Mouse (Mus musculus): Measurements from ENCODE around the gene Tab1.
A peak's percentile ranks its signal among the peaks of the same experiment; 100 is the strongest.

Gene Tab1

DNA sequence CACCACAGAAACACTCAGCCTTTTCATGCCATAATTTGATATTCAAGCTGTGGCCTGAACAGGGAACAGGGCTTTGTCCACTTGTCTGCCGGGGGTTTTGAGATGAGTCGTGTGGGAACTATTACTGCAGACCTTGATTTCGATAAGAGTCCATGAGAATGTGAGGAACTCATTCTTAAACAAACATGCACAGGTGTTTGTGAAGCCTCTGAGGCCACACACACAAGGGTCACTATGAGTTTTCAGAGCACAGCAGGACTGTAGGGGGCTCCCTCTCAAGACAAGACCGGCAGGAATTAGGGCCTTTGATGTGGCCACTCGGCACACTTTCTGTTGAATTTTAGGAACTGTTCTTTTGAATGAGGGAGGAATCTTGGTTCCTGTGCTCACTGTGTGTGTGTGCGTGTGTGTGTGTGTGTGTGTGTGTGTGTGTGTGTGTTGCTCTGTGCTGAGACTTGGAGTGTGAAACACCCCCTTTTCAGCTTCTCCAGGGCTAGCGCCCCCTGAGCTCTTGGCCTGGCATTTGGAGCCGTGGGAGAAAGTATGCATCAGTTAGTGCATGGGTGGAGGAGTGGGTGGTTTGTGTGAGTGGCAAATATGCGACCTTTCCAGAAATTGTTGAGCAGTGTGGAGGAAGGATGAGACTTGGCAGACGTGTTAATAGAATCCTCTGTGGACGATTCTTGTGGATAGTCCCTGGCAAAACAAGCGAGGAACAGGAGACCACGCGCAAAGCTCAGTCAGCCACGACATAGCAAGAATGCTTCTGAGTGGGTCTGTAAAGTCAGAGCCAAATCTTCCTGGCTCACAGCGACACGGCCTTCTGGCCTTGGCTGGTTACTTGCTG, 5.2 kb downstream of the Tab1 start:
- no peak for DNase-seq (ENCODE audit: low spot score)

DNA sequence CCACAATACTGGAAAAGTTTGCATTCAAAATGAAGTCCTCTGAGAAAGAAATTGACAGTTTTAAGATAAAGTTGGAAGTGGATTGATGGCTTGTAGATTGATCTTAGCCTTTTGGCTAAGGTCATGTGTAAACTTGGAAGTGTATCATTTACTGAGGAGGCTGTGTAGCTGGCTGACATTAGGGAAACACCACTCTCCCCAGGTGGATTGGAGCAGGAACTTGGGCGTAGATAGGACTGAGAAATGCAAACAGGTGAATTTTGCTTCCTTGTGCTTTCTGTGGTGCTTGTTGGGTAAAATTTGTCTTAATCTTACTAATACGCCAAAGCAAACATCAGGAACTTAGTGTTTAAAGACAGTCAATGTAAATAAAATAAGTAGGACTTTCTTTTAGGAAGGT, 7.4 kb downstream of the Tab1 start:
- no peak for DNase-seq (ENCODE audit: low spot score)

DNA sequence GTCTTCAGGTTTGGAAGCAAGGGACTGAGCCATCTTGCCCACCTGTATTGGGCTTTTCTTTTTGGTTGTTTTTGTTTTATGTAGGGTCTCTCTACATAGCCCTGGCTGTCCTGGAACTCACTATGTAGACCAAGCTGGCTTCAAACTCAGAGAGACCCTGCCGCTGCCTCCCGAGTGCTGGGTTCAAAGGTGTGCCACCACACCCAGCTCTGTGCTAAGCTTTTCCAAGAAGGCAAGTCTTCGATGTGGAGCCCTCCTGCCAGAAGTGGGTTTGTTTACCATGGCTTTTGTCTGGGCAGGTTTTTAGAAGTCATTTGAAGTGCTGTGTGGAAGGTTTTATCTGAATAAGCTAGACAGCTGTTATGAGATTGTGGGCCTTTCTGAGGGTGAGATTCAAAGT, 8.0 kb downstream of the Tab1 start:
- DNase-seq (ENCODE audit: low spot score): no peak

DNA sequence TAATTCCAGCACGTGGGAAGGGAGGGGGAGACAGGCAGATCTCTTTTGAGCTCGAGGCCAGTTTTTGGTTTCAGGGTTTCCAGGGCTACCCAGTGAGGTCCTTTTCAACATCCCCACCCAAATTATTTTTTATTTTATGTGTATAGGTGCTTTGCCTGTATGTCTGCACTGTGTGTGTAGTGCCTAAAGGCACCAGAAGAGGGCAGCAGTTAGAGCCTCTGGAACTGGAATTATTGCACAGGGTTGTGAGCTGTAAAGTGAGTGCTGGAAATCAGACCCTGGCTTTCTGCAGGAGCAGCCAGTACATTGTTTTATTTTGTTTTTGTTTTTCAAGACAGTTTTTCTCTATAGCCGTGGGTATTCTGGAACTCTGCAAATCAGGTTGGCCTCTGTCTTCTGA, 9.2 kb downstream of the Tab1 start:
- DNase-seq (ENCODE audit: low spot score): no peak

DNA sequence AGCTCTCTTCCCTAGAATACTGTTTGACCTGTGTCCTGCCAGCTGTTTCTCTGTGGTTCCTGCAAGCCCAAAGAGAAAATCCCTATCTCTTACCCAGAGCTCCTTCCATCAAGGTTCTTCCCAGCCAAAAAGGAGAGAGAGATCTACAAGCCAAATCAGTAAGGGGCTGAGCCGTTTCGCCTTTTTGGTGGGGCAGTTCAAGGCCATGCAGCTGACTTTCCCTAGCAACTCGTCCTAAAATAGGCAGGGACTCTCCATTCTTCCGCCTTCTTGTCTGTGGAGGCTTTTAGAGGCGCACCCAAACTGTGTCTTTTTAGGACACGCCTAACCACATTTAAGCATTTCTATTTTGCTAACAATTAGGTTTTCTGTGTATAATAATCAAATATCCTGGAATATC, 10.8 kb downstream of the Tab1 start:
- no peak for DNase-seq (ENCODE audit: low spot score)

DNA sequence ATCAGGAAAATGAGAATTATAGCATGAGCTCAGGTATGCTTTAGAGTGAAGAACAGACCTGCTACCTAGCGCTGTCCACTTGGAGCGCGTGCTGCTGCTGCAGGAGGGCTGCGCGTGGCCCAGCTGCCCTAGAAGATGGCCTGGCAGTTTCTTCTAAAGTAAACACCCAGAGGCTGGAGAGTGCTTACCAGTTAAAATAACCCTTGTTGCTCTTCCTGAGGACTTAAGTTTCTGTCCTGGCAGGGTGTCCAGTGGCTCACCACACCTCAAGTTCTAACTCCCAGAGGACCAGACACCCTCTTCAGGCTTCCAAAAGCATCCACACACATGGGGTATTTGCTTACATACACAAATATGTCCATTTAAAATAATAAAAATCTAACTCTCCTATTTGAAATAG, 12.5 kb downstream of the Tab1 start:
- DNase-seq (ENCODE audit: low spot score): no peak

DNA sequence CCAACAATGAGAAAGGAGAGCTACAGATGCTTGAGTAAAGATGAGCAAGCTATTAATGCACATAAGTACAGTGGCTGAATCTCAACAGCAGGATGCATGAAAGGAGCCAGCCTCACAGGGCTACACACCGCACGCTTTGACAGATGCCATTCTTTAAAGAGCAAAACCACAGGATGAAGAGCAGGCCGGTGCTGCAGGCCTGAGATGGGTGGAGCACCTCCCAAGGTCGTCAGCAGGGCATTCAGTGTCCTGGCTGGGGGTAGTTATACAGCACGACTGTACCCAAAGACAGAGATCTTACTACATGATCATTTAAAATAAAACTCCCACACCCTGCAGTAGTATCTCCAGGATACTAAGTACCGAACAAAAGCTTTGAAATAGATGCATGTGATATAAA, 13.2 kb downstream of the Tab1 start:
- DNase-seq (ENCODE audit: low spot score): no peak

DNA sequence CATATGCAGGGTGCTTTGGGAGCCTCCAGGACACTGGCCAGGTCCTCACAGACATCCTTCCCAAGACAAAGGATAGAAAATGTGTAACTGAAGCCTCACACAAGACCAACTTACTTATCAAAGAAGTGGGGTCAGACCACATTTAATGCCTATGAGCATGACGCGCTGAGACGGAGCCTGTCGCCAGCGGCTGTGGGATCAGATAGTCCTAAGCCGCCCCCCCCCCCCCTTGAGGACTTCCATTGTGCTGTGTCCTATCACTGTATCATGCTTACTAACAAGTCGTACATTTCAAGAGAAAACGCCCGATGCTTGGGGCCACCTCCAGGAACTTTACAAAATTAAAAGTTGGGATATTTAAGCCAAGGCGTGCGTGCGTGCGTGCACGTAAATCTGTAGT, 14.2 kb downstream of the Tab1 start:
- DNase-seq (ENCODE audit: low spot score): no peak

DNA sequence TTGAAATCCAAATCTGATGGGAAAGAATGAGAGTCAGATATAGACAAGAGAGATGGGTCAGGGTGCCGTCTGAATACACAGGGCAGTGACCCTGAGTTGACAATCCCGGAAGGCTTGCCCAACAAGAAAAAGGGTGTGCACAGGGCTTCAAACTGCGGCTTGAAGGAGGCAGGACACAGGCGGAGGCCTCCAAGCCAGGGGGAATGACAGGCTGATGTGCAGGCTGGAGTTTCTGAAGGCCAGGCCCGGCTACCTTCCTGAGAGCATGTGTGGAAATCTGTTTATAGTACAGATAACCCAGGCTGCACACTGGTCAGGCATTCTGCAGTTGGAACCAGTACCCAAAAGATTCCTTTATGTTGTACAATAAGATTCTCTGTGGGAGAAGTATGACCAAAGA, 14.6 kb downstream of the Tab1 start:
- no peak for DNase-seq (ENCODE audit: low spot score)

DNA sequence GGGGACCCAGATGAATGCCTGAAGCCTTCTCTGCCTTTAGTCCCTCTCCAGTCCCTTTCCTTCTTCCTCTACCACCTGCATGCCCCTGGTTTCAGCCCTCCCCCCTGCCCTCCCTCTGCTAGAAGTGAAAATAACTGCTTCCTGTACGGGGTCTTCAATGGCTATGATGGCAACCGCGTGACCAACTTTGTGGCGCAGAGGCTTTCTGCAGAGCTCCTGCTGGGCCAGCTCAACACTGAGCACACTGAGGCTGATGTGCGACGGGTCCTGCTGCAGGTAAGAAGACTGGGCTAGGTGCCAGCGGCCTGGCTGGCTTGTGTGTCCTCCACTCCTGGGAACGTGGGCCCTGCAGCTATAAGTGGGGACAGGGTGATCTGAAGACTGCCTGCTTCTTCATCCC, 15.6 kb downstream of the Tab1 start:
- peak; percentile 19 for DNase-seq (ENCODE audit: low spot score)

DNA sequence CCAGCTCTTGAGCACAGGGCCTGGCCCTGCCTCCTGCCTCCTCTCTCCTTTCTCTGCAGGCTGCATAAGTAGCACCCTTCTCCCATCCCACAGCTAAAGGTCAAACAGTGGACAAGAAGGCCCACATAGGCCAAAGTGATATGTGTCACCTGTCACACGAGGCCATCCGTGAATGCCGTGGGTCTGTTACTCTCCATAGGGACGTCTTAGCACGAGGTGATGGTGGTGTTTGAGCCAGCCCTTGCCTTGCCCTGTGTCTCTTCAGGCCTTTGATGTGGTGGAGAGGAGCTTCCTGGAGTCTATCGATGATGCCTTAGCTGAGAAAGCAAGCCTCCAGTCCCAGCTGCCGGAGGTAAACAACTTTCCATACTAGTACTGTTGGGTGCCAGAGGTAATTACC, 16.6 kb downstream of the Tab1 start:
- peak; percentile 70 for DNase-seq (ENCODE audit: low spot score)

DNA sequence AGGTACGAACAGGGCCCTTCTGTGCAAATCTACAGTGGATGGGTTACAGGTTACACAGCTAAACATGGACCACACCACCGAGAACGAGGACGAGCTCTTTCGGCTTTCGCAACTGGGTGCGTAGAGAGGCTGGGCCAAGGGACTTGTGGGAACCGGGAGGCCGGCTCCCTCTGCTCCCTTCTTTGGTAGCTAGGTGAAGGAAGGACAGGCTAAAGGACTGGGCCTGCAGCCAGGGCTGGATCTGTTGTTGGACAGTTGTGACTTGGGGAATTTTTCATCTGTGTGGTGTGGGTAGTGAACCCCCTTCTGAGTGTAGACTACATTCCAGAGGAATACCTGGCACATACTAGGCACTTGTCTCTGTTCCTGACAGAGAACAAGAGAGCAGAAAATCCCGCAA, 19.7 kb downstream of the Tab1 start:
- DNase-seq (ENCODE audit: low spot score): no peak

DNA sequence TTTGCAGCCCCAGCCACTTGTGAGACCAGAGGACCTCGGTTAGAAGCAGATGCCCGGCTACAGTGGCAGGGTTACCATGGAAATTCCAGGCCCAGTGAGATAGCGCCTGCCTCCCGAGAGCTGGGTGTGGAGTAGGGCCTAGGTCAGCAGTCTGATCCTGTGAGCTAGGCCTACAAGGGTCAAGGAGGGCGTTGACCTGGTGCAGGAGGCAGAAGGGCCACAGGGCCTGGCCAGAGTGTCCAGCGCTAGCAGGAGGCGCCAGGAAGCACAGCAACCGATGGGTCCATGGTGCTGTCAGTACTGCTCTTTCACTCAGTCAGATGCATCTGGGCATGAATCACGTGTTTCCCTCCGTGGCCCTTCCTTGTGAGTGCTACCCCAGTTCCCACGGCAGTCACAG, 20.8 kb downstream of the Tab1 start:
- no peak for DNase-seq (ENCODE audit: low spot score)

DNA sequence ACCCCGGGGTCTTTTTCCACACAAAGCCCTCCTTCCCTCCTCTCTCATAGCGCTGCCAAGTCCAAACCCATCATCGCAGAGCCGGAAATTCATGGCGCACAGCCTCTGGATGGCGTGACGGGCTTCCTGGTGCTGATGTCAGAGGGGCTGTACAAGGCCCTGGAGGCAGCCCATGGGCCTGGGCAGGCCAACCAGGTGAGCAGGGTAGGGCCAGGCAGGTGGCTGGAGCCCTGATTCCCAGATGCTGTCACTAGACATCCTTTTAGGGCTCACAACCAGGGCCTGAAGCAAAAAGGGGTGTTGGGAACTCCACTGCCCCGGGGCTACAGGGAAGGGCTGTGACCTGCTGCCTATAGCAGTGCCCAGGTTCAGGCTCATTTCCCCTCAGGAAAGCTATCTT, 22.8 kb downstream of the Tab1 start:
- DNase-seq (ENCODE audit: low spot score): no peak

DNA sequence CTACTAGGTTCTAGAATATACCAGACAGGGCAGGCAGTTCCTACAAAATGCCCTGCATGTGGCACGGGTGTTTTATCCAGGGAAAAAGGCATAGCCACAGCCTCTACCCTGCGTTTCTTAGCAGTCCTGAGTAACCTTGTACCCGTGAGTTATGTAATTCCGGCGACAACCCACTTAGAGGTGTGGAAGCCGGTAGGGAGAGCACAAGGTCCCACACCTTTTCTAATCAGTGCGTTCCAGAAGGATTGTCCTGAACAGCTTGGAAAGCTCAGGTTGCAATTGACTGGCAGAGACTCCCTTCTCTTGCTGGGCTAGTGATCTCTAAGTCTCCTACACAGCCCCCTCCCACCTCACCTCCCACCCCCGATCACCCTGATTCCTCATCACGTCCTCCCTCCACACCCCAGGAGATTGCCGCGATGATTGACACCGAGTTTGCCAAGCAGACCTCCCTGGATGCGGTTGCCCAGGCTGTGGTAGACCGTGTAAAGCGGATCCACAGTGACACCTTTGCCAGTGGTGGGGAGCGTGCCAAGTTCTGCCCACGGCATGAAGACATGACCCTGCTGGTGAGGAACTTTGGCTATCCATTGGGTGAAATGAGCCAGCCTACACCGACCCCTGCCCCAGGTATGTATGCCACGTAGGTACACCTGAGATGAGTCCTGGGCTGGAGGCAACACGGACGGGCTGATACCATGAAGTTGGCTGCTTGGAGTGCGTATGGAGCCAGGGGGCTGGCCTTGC, 24.4 kb downstream of the Tab1 start:
- DNase-seq (ENCODE audit: low spot score): no peak

DNA sequence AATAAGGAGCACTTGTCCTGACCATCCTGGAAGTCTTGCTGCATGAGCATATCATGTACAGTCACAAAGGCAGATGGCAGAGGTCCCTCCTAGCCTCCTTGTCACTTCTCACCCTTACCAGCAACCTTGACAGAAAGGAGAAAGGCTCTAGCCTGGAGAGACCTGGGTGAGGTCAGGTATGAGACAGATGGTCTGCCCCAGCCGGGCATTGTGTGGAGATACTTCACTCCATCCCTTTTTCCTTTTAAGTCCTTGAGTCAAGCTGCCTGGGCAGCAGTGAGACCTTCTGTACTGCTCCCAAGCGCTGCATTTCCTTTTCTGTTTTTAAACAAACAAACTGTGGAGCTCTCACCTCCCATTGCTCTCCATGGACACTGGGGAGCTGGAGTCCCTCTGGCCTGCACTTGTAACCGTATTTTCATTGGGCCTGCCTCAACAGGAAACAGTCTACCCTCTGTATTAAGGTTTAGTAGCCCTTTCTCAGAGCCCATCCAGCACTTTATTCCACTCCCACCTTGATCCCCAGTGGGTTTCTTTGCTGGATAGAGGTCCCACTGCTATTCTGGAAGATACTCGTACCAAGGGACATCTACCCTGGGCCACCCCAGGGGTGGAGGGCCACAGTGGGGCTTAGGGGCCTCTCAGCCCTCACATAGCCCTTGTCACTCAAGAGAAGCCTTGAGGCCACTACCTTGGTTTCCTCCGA, 25.2 kb downstream of the Tab1 start:
- DNase-seq (ENCODE audit: low spot score): no peak

DNA sequence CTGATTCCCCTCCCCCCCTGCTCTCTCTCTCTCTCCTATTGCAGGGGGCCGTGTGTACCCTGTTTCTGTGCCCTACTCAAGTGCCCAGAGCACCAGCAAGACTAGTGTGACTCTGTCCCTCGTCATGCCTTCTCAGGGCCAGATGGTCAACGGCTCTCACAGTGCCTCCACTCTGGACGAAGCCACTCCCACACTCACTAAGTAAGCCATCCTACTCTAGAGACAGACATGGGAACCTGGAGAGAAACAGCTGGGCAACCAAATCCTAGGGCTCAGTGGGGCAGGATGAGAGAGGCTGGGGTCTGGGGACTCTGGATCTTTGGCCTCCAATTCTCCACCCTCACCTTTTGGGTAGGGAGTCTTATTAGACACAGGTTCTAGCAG, 25.8 kb downstream of the Tab1 start:
- DNase-seq (ENCODE audit: low spot score): no peak

DNA sequence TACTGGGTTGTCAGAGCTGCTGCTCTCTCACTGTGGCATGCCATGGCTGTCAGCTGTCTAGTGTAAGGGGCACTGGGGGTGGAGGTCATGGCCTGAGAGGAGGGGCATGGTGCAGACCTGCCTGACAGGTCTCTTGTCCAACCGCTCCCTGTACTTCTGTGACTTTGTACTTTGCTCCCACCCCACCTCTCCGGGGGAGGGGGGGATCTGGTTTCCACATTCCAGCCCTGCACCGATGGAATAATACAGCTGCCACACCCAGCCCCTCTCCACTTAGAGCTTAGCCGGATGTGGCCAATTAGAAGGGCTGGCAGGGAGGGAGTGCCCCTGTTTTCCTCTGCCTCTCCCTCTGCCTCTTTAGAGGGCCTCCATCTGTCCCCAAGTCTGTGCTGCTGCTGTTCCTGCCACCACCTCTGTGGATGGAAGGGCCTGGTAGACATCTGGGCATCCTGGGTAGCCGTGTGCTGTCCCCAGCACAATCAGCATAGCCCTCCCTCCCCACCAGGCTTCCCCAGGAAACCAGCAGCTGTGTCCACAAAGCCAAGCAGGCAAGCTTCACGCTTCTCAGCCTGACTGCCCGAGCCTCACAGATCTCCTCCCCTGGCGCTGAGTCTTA, 26.5 kb downstream of the Tab1 start:
- no peak for DNase-seq (ENCODE audit: low spot score)

DNA sequence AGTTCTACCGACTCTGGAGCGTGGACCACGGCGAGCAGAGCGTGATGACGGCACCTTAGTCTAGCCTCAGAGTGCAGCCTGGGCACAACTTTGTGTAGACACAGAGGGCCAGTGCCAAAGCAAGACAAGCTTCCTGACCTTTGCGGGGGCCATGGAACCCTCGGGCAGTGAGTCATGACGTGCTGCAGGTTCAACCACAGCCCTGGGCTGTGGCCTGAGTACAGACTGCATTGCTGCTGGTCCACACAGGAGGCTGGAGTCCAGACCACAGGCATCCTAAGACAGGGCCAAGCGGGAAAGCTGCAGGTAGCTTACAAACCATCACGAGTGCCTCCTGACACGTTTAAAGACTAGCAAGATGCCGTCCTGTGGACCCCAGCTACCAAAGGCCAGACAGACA, 27.3 kb downstream of the Tab1 start:
- DNase-seq (ENCODE audit: low spot score): no peak

DNA sequence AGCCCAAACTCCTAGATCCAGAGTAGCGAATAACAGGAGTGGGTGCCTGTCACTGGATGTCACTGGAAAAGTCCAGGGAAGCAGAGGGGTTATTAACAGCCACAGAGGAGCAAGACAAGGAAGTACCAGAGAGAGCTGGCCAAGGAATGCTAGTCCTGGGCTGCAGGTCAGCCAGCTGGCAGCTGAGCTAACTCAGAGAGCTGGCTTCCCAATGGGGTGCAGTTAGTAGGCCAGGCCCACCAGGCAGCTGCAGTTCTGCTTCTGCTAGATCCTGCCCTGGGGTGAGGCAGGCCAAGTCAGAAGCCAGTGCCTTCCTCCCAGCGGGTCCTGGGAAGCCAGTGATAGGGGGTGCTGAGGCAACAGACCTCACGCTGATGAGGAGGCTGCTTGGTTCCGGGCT, 27.8 kb downstream of the Tab1 start:
- no peak for DNase-seq (ENCODE audit: low spot score)

DNA sequence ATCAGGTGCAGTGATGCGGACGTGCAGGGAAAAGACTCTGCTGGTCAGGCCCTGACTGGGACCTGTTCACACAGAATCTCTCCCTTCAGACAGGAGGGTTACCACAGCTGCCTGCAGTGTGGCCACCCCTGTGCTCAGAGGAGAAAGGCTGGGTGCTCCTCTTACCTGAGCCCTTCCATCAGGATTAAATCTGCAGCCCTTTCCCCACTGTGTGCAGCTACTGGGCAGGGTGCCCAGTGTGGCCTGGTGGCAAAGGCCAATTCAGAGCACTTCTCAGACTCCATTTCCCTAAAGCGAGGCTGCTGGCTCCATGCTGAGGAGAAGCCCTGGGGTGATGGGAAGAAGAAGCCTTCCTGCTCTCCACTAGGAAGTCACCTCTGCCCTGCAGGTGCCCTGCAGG, 28.3 kb downstream of the Tab1 start:
- no peak for DNase-seq (ENCODE audit: low spot score)

DNA sequence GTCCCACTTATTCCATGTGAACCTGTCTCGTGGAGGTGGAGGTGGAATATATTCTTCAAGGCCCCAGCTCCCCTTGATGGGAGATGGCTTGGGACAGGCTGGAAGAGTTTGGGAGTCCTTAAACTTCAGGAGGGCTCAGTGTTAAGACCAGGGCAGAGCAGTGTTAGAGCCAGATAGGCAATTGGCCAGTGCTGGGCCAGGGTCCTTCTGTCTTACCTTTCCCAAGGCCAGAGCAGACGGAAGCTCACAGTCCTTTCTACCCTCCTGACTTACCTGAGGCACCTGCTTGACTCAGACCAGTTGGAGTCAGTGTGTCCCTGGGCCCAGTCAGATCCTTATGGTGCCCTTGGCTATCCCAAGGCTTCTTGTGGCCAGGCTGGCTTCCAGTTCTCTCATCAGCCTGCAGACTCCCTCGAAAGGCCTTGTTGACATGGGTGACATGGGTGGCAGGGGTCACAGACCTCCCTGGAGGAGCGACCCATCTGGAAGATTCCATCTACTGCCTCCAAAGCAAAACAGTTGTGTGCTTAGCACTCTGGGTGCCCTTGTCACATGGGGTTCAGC, 29.6 kb downstream of the Tab1 start:
- DNase-seq (ENCODE audit: low spot score): no peak

Data from T-cell, adult 2 months (primary cell).